Mouse (Mus musculus) lung, adult 2 months (tissue): ENCODE results near the gene Fstl4.

Source experiments
- CTCF ChIP-seq: fragments of 200-500 bp; IDR thresholded peaks from 2 replicates; pipeline ENCODE4 v1.5.1; 2011; ENCODE audit warnings: mild to moderate bottlenecking, low read length, control low read depth; ENCODE audit not compliant: insufficient read depth
- POLR2A ChIP-seq: fragments of 200-500 bp; IDR thresholded peaks from 2 replicates; pipeline ENCODE4 v1.6.1; 2011; ENCODE audit warnings: low read depth, mild to moderate bottlenecking, control low read depth, low read length, borderline replicate concordance; ENCODE audit errors: extremely low read depth

DNA sequence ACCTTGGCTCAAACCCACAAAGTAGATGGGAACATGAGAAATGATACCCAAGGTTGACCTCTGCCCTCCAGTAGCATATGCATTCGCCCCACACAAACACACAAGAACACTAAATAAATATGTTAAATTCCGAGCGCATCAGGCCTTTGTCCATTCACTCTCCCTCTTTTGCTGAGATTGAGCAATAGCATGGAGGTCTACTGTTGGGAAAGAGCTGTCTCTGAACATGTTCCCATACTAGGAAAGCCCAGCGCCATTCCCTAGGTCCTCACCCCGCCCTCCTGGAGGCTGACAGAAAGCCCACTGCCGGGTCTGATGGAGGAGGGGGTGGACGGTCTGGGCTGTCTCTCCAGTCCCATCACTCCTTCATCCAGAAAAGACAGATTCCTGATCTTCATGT lies 419.6 kb downstream of the Fstl4 start:
- TF ChIP-seq CTCF (no peak), POLR2A (no peak)
